Mouse (Mus musculus) natural killer cell, adult 2 months (primary cell): ENCODE measurements around the gene Acvr1c.

Source experiments
- DNase-seq, 2 experiments: peaks; one replicate each; pipeline ENCODE4 v3.0.0; 2022; ENCODE audit warnings: low spot score in 2 of 2

The Acvr1c gene

GRCm38 (mm10) chr2:58282259-58282910 is 75.3 kb downstream of the Acvr1c start:
- DNase-seq, result peak; percentile 66 to 73

DNA sequence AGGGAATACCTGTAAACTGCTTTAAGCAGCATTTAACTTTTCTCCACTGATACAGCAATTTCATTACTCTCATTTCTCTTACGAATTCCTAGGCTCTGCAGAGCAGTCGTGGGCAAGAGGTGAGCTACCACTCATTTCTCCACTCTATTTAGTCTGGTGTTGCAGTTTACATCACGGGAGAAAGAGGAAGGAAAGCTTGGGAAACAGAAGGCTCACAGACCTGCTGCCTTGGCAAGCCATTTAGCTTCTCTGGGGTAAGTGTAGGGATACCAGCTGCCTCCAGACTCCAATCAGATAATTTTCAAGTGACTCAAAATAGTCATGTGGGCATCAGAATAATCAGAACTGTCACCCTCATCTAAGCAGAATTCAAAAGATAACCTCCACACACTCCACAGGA is 76.6 kb downstream of the Acvr1c start:
- no peak for DNase-seq

- no peak for DNase-seq
Measured at GRCm38 (mm10) chr2:58279163-58279562, 78.5 kb downstream of the Acvr1c start.

DNA sequence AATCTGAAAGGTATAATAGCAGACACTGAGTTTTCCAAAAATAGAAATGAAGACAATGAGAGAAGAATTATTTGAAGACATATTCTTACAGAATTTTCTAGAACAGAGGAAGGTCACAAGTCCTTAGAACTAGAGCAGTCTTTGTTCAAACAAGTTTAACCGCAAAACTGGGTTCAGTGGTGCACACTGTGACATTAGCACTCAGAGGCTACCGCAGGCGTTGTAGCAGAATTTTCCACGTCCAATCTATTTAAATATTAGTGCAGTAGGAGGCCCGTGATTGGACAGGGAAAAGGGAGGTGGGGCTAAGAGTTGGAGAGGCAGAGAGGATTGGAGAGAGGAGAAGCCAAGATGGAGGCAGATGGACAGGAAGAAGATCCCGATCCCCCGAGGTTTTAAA is 81.2 kb downstream of the Acvr1c start:
- no peak for DNase-seq

GRCm38 (mm10) chr2:58240639-58241038 is 117.1 kb downstream of the Acvr1c start:
- DNase-seq, result no peak

DNA sequence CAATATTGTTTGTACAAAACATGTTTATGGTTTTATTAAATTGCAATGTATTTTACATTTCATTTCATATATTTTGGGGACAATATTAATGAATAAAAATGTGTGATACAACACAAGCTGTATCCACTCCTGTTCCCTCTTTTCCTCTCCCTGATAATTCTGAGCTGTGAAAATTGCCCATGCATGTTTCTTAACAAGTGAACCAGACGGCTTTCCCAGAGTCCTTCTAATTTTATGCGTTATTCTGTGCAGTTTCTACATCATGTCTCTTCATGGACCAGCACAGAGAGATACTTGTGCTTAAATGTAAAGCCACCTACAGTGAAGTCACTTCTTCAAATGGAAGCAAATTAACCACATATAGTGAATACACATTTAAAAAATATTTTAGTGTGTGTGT is 120.2 kb downstream of the Acvr1c start:
- no peak for DNase-seq
